Mouse (Mus musculus): ENCODE data around the gene Krtap27-1. TPM values are rescaled to one million over a fixed set of nuclear protein-coding genes. Genes with fewer than 3 reads are reported as not detected.

Krtap27-1 gene
- polyA plus RNA-seq, 1 experiment from 2014 or later: not detected

DNA sequence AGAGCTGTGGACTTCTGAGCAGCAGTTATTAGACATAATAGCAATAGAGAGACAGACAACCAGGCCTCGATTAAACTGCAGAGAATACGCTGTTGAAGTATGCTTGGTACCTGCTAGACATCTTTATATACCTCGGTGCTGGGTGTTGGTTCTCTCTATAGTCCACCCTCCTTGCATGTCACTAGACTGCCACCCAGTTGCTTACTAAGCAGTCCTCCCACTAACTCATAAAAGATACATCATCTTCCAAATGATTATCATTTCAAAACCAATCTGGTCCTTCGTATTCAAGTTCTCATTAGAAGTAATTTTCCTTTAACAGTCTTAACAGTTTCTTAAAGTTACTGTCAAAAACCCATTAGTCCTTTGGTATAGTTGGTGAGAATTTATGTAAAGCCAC, 43.9 kb downstream of the Krtap27-1 start, which contains the start of gene 2310079G19Rik:
2310079G19Rik (minus strand) TSS at position 101 of the 400 bp plus-strand sequence.
- 92% methylated on average over 4 of the region's 4 CpGs for WGBS
- H3K4me1 ChIP-seq (ENCODE audit: control insufficient read depth, insufficient read depth, low read length): no peaks in the 10 kb centered on the region; the same call in 1 of the 2 replicates
- no peak within 1 kb of the TSS for H3K9ac ChIP-seq (ENCODE audit: low read depth, low read length)
- H3K36me3 ChIP-seq (ENCODE audit: control insufficient read depth, insufficient read depth, low read length): no peaks in the 10 kb centered on the region
- H3K9me3 ChIP-seq (ENCODE audit: control insufficient read depth, low read length): no peaks in the 10 kb centered on the region
- no peak within 1 kb of the TSS for H3K27ac ChIP-seq (ENCODE audit: low read length)
- no peak within 1 kb of the TSS for H3K4me3 ChIP-seq (ENCODE audit: low read length)
- H3K4me2 ChIP-seq (ENCODE audit: low read depth, low read length): no peak within 1 kb of the TSS
- H3K27me3 ChIP-seq (replicated peaks; ENCODE audit: control insufficient read depth, insufficient read depth, low read length): no peaks in the 10 kb centered on the region
- ATAC-seq: no peak

Other genes with a start within 250 kb of the Krtap27-1 start
- gene Cldn17, start 164.7 kb downstream of the Krtap27-1 start, polyA plus RNA-seq (2015; fragmentation: Nextera tagmentation; extraction: Ambion mirVana): not detected in 2 replicates
- gene Cldn8, start 108.5 kb downstream of the Krtap27-1 start, polyA plus RNA-seq (2015; fragmentation: Nextera tagmentation; extraction: Ambion mirVana): 107 and 111 TPM in 2 replicates
- gene Krtap24-1, start 59.4 kb downstream of the Krtap27-1 start, polyA plus RNA-seq (2015; fragmentation: Nextera tagmentation; extraction: Ambion mirVana): not detected in 2 replicates
- gene 2310079G19Rik, start 44.0 kb downstream of the Krtap27-1 start, polyA plus RNA-seq (2015; fragmentation: Nextera tagmentation; extraction: Ambion mirVana): not detected in 2 replicates
- gene Krtap26-1, start 23.9 kb downstream of the Krtap27-1 start, polyA plus RNA-seq (2015; fragmentation: Nextera tagmentation; extraction: Ambion mirVana): 0.28 TPM in 1 of 2 replicates, not detected in the other
- not detected in 2 replicates for gene 2310061N02Rik, start 36.3 kb upstream of the Krtap27-1 start, polyA plus RNA-seq (2015; fragmentation: Nextera tagmentation; extraction: Ambion mirVana)
- not detected in 2 replicates for gene Krtap13-1, start 57.2 kb upstream of the Krtap27-1 start, polyA plus RNA-seq (2015; fragmentation: Nextera tagmentation; extraction: Ambion mirVana)
- gene Krtap13, start 80.0 kb upstream of the Krtap27-1 start, polyA plus RNA-seq (2015; fragmentation: Nextera tagmentation; extraction: Ambion mirVana): 0.21 TPM in 1 of 2 replicates, not detected in the other
- 0.34 TPM in 1 of 2 replicates, not detected in the other for gene 2310034C09Rik, start 87.2 kb upstream of the Krtap27-1 start, polyA plus RNA-seq (2015; fragmentation: Nextera tagmentation; extraction: Ambion mirVana)
- not detected in 2 replicates for gene 2310057N15Rik, start 102.5 kb upstream of the Krtap27-1 start, polyA plus RNA-seq (2015; fragmentation: Nextera tagmentation; extraction: Ambion mirVana)
- gene Gm5965, start 106.2 kb upstream of the Krtap27-1 start, polyA plus RNA-seq (2015; fragmentation: Nextera tagmentation; extraction: Ambion mirVana): not detected in 2 replicates
- gene Gm20741, start 140.5 kb upstream of the Krtap27-1 start, polyA plus RNA-seq (2015; fragmentation: Nextera tagmentation; extraction: Ambion mirVana): not detected in 2 replicates
- not detected in 2 replicates for gene Krtap15, start 148.5 kb upstream of the Krtap27-1 start, polyA plus RNA-seq (2015; fragmentation: Nextera tagmentation; extraction: Ambion mirVana)
- gene Krtap14, start 154.5 kb upstream of the Krtap27-1 start, polyA plus RNA-seq (2015; fragmentation: Nextera tagmentation; extraction: Ambion mirVana): not detected in 2 replicates
- not detected in 2 replicates for gene Krtap19-1, start 197.7 kb upstream of the Krtap27-1 start, polyA plus RNA-seq (2015; fragmentation: Nextera tagmentation; extraction: Ambion mirVana)
- not detected in 2 replicates for gene Krtap19-2, start 202.6 kb upstream of the Krtap27-1 start, polyA plus RNA-seq (2015; fragmentation: Nextera tagmentation; extraction: Ambion mirVana)
- not detected in 2 replicates for gene Krtap19-3, start 206.4 kb upstream of the Krtap27-1 start, polyA plus RNA-seq (2015; fragmentation: Nextera tagmentation; extraction: Ambion mirVana)
- gene Krtap19-4, start 213.4 kb upstream of the Krtap27-1 start, polyA plus RNA-seq (2015; fragmentation: Nextera tagmentation; extraction: Ambion mirVana): not detected in 2 replicates
- not detected in 2 replicates for gene Krtap19-5, start 224.8 kb upstream of the Krtap27-1 start, polyA plus RNA-seq (2015; fragmentation: Nextera tagmentation; extraction: Ambion mirVana)